Mouse (Mus musculus) erythroblast, adult 5-6 weeks (primary cell): ENCODE data around the gene Rasal2. TPM values are rescaled to one million over a fixed set of nuclear protein-coding genes. Genes with fewer than 3 reads are reported as not detected.

ENCODE experiments used
- ATAC-seq: replicated peaks from 2 replicates; pipeline ENCODE4 v1.8.0; 2016; ENCODE audit warnings: moderate number of reproducible peaks, mild to moderate bottlenecking, moderate TSS enrichment, inconsistent platforms; ENCODE audit not compliant: poor library complexity, low FRiP score, severe bottlenecking
- total RNA-seq, 2 experiments: library from RNA; stranded (forward) in 1 of 2; stranded (reverse) in 1 of 2; fragments of 150-400 nt in 1 of 2; fragments of 200-764, 138-1000 nt in 1 of 2; gene quantifications; 2 replicates each; pipeline versions ENCODE4 v1.2.3 to v1.2.4; 2015 to 2017; ENCODE audit warnings: low replicate concordance in 2 of 2

Rasal2 gene
- total RNA-seq (2015; ENCODE audit: low replicate concordance) (under 0.01 and 0.63 TPM in 2 replicates), total RNA-seq (2017; ENCODE audit: low replicate concordance) (0.14 and 0.85 TPM in 2 replicates)

- ATAC-seq = peak; percentile 74
Observed at GRCm38 (mm10) chr1:157412454-157413369, at the start of gene Rasal2. TSS of gene Rasal2 (minus strand) at chr1:157412595.

- no peak for ATAC-seq
Observed at GRCm38 (mm10) chr1:157461276-157461675, 48.9 kb upstream of the Rasal2 start.

- ATAC-seq = no peak
Observed at GRCm38 (mm10) chr1:157459904-157460303, 47.5 kb upstream of the Rasal2 start.

GRCm38 (mm10) chr1:157458421-157459208, 46.2 kb upstream of the Rasal2 start, which contains the start of gene Cryzl2:
TSS of gene Cryzl2 (plus strand) at chr1:157458577.
- ATAC-seq = peak; percentile 65

- no peak for ATAC-seq
Observed at GRCm38 (mm10) chr1:157457789-157458188, 45.4 kb upstream of the Rasal2 start.

GRCm38 (mm10) chr1:157454876-157455275, 42.5 kb upstream of the Rasal2 start:
- ATAC-seq = no peak

GRCm38 (mm10) chr1:157452759-157453549, 40.6 kb upstream of the Rasal2 start:
- no peak for ATAC-seq

GRCm38 (mm10) chr1:157452284-157452683, 39.9 kb upstream of the Rasal2 start:
- ATAC-seq = no peak

GRCm38 (mm10) chr1:157449981-157450636, 37.7 kb upstream of the Rasal2 start:
- no peak for ATAC-seq

GRCm38 (mm10) chr1:157449532-157449931, 37.1 kb upstream of the Rasal2 start:
- ATAC-seq = no peak

- no peak for ATAC-seq
Observed at GRCm38 (mm10) chr1:157448805-157449188, 36.4 kb upstream of the Rasal2 start.

GRCm38 (mm10) chr1:157448164-157448804, 35.9 kb upstream of the Rasal2 start:
- ATAC-seq = no peak

GRCm38 (mm10) chr1:157447142-157447541, 34.7 kb upstream of the Rasal2 start:
- no peak for ATAC-seq

GRCm38 (mm10) chr1:157446325-157446724, 33.9 kb upstream of the Rasal2 start:
- ATAC-seq = no peak

GRCm38 (mm10) chr1:157445398-157445910, 33.1 kb upstream of the Rasal2 start:
- no peak for ATAC-seq

- no peak for ATAC-seq
Observed at GRCm38 (mm10) chr1:157444632-157445300, 32.4 kb upstream of the Rasal2 start.

- ATAC-seq = no peak
Observed at GRCm38 (mm10) chr1:157443723-157444561, 31.5 kb upstream of the Rasal2 start.
